Mouse (Mus musculus) myocyte (in vitro differentiated cells): ENCODE measurements around the gene Ppt2. TPM values are rescaled to one million over a fixed set of nuclear protein-coding genes. Genes with fewer than 3 reads are reported as not detected.

Experiments used
- H3K27me3 ChIP-seq: one replicate; pipeline ENCODE4 v1.6.1; 2011; ENCODE audit not compliant: control insufficient read depth, insufficient read depth, insufficient read length
- H3K36me3 ChIP-seq: one replicate; pipeline ENCODE4 v1.6.1; 2011; ENCODE audit not compliant: control insufficient read depth, insufficient read depth
- H3K4me2 ChIP-seq: one replicate; pipeline ENCODE4 v1.6.1; 2011; ENCODE audit warnings: low read depth, control low read depth
- H3K4me3 ChIP-seq: one replicate; pipeline ENCODE4 v1.5.1; 2011; ENCODE audit warnings: mild to moderate bottlenecking, control low read depth, moderate library complexity
- H3K79me2 ChIP-seq: one replicate; pipeline ENCODE4 v1.6.1; 2011; ENCODE audit not compliant: control insufficient read depth, insufficient read depth
- H3ac ChIP-seq: one replicate; pipeline ENCODE4 v1.6.1; 2011; ENCODE audit not compliant: control insufficient read depth, insufficient read length
- CEBPB ChIP-seq: IDR thresholded peaks from 2 replicates; pipeline ENCODE4 v1.6.1; 2011; ENCODE audit warnings: mild to moderate bottlenecking, moderate library complexity; ENCODE audit not compliant: poor library complexity, insufficient read depth, severe bottlenecking
- E2F4 ChIP-seq: IDR thresholded peaks from one replicate; pipeline ENCODE4 v1.6.1; 2011; ENCODE audit warnings: mild to moderate bottlenecking, control low read depth, moderate library complexity; ENCODE audit not compliant: insufficient read depth
- MAX ChIP-seq: IDR thresholded peaks from one replicate; pipeline ENCODE4 v1.6.1; 2011; ENCODE audit warnings: low read depth, mild to moderate bottlenecking, control low read depth
- MYOD1 ChIP-seq, 3 experiments: IDR thresholded peaks; one replicate each; pipeline ENCODE4 v1.6.1; 2011; ENCODE audit warnings: control low read depth in 2 of 3, low read depth in 2 of 3, mild to moderate bottlenecking in 2 of 3, moderate library complexity in 1 of 3; ENCODE audit not compliant: insufficient read length in 2 of 3, control insufficient read depth in 1 of 3
- MYOG ChIP-seq, 3 experiments: IDR thresholded peaks; one replicate each; pipeline ENCODE4 v1.6.1; 2011; ENCODE audit warnings: control low read depth in 2 of 3, low read depth in 2 of 3, mild to moderate bottlenecking in 2 of 3; ENCODE audit not compliant: insufficient read length in 2 of 3, control insufficient read depth in 1 of 3, insufficient read depth in 1 of 3
- POLR2A ChIP-seq: IDR thresholded peaks from one replicate; pipeline ENCODE4 v1.6.1; 2011; ENCODE audit warnings: low read depth, mild to moderate bottlenecking, control low read depth, moderate library complexity; ENCODE audit not compliant: insufficient read length
- POLR2AphosphoS2 ChIP-seq: IDR thresholded peaks from one replicate; pipeline ENCODE4 v1.6.1; 2011; ENCODE audit warnings: low read depth, control low read depth; ENCODE audit not compliant: insufficient read length
- REST ChIP-seq: IDR thresholded peaks from one replicate; pipeline ENCODE4 v1.6.1; 2011; ENCODE audit warnings: mild to moderate bottlenecking, control low read depth, moderate library complexity; ENCODE audit not compliant: insufficient read depth, insufficient read length
- SRF ChIP-seq: IDR thresholded peaks from one replicate; pipeline ENCODE4 v1.6.1; 2011; ENCODE audit warnings: low read depth; ENCODE audit not compliant: control insufficient read depth, insufficient read length
- TCF12 ChIP-seq: IDR thresholded peaks from one replicate; pipeline ENCODE4 v1.6.1; 2011; ENCODE audit warnings: mild to moderate bottlenecking, control low read depth; ENCODE audit not compliant: poor library complexity, insufficient read depth, severe bottlenecking
- TCF3 ChIP-seq: IDR thresholded peaks from one replicate; pipeline ENCODE4 v1.6.1; 2011; ENCODE audit warnings: low read depth, control low read depth; ENCODE audit not compliant: insufficient read length
- USF1 ChIP-seq: IDR thresholded peaks from one replicate; pipeline ENCODE4 v1.6.1; 2011; ENCODE audit warnings: low read depth, mild to moderate bottlenecking, control low read depth, moderate library complexity
- polyA plus RNA-seq: library from polyadenylated mRNA; unstranded; fragments of >200 nt; fragmentation: generic; extraction: Trizol; gene quantifications from one replicate; pipeline ENCODE4 v1.2.1, GENCODE M21; 2012; ENCODE audit warnings: missing spikeins

Gene Ppt2
- polyA plus RNA-seq, 1 experiment, result 21.9 TPM

GRCm38 (mm10) chr17:34623161-34623560, 5.1 kb downstream of the Ppt2 start:
- Histone ChIP-seq H3K4me3 (no peak overlapping the region), H3K27me3 (no peaks in the 10 kb centered on the region), H3K79me2 (no peaks in the 10 kb centered on the region), H3K36me3 (no peaks in the 10 kb centered on the region), H3ac (no peak overlapping the region), H3K4me2 (no peak overlapping the region)
- TF ChIP-seq USF1 (no peak), E2F4 (no peak), TCF3 (no peak), MYOG (IDR thresholded peaks at IDR 0.05; ENCODE audit: control insufficient read depth in 1 of 3, insufficient read depth in 1 of 3, insufficient read length in 2 of 3, low read depth in 2 of 3) (no peak), REST (no peak), MAX (no peak), MYOD1 (IDR thresholded peaks at IDR 0.05; ENCODE audit: control insufficient read depth in 1 of 3, insufficient read length in 2 of 3, low read depth in 2 of 3) (no peak), CEBPB (no peak), POLR2A (no peak), TCF12 (no peak), SRF (no peak), POLR2AphosphoS2 (no peak)

- no peak overlapping the region for H3K4me2 ChIP-seq
- no peaks in the 10 kb centered on the region for H3K79me2 ChIP-seq
- no peaks in the 10 kb centered on the region for H3K27me3 ChIP-seq
- no peak overlapping the region for H3ac ChIP-seq
- TF ChIP-seq POLR2A (no peak), MAX (no peak), E2F4 (no peak)
- no peaks in the 10 kb centered on the region for H3K36me3 ChIP-seq
- no peak overlapping the region for H3K4me3 ChIP-seq
Measured at GRCm38 (mm10) chr17:34621006-34621405, 7.3 kb downstream of the Ppt2 start.

- no peak overlapping the region for H3K4me2 ChIP-seq
- no peak for TF ChIP-seq MYOG (IDR thresholded peaks at IDR 0.05; ENCODE audit: control insufficient read depth in 1 of 3, insufficient read depth in 1 of 3, insufficient read length in 2 of 3, low read depth in 2 of 3)
- no peak for TF ChIP-seq TCF3
- TF ChIP-seq SRF, result no peak
- no peak for TF ChIP-seq E2F4
- no peak for TF ChIP-seq MYOD1 (IDR thresholded peaks at IDR 0.05; ENCODE audit: control insufficient read depth in 1 of 3, insufficient read length in 2 of 3, low read depth in 2 of 3)
- no peak for TF ChIP-seq POLR2AphosphoS2
- no peak for TF ChIP-seq TCF12
- no peak for TF ChIP-seq REST
- TF ChIP-seq MAX, result no peak
- no peak for TF ChIP-seq CEBPB
- no peak for TF ChIP-seq POLR2A
- no peak for TF ChIP-seq USF1
- H3K4me3 ChIP-seq, result no peak overlapping the region
- no peaks in the 10 kb centered on the region for H3K27me3 ChIP-seq
- H3K36me3 ChIP-seq, result no peaks in the 10 kb centered on the region
- H3K79me2 ChIP-seq, result no peaks in the 10 kb centered on the region
- H3ac ChIP-seq, result no peak overlapping the region
Measured at GRCm38 (mm10) chr17:34618999-34619398, 9.3 kb downstream of the Ppt2 start.

- TF ChIP-seq TCF3 (no peak), POLR2A (no peak), CEBPB (no peak), SRF (no peak), USF1 (no peak), MAX (no peak), POLR2AphosphoS2 (no peak), REST (no peak), TCF12 (no peak), MYOD1 (IDR thresholded peaks at IDR 0.05; ENCODE audit: control insufficient read depth in 1 of 3, insufficient read length in 2 of 3, low read depth in 2 of 3) (no peak), E2F4 (no peak), MYOG (IDR thresholded peaks at IDR 0.05; ENCODE audit: control insufficient read depth in 1 of 3, insufficient read depth in 1 of 3, insufficient read length in 2 of 3, low read depth in 2 of 3) (no peak)
- Histone ChIP-seq H3K4me2 (no peak within 1 kb of the TSS), H3K27me3 (no peaks in the 10 kb centered on the region), H3ac (no peak within 1 kb of the TSS), H3K36me3 (peaks cover 3% of the 10 kb centered on the region), H3K4me3 (no peak within 1 kb of the TSS), H3K79me2 (no peaks in the 10 kb centered on the region)
Measured at GRCm38 (mm10) chr17:34615871-34616270, 12.4 kb downstream of the Ppt2 start, which contains the start of gene Egfl8. Gene Egfl8 (minus strand): TSS chr17:34615971.

- no peaks in the 10 kb centered on the region for H3K27me3 ChIP-seq
- no peak overlapping the region for H3K4me2 ChIP-seq
- peaks cover 3% of the 10 kb centered on the region for H3K79me2 ChIP-seq
- H3ac ChIP-seq, result no peak overlapping the region
- H3K4me3 ChIP-seq, result no peak overlapping the region
- TF ChIP-seq POLR2A (no peak), E2F4 (no peak), CEBPB (no peak), POLR2AphosphoS2 (no peak), MYOG (IDR thresholded peaks at IDR 0.05; ENCODE audit: control insufficient read depth in 1 of 3, insufficient read depth in 1 of 3, insufficient read length in 2 of 3, low read depth in 2 of 3) (no peak), SRF (no peak), REST (no peak), TCF12 (no peak), USF1 (no peak), MAX (no peak), MYOD1 (IDR thresholded peaks at IDR 0.05; ENCODE audit: control insufficient read depth in 1 of 3, insufficient read length in 2 of 3, low read depth in 2 of 3) (no peak), TCF3 (no peak)
- H3K36me3 ChIP-seq, result peaks cover 3% of the 10 kb centered on the region
Measured at GRCm38 (mm10) chr17:34613830-34614229, 14.5 kb downstream of the Ppt2 start.
